16 mouse cellular contexts compared by ENCODE assay signal in genomic region chr12:106379779-106380178, GRCm38 (mm10).
DNase-seq lines count a peak whose midpoint lies in the region; ATAC-seq lines count a peak whose summit lies in the region.
"Had no signal": no experiment of that assay in that cellular context is flagged by ENCODE, and none has a peak within 500 bp of the region (broad histone marks: within the 10 kb centered on the region; RNA-seq: fewer than 3 reads in every experiment).

No protein-coding gene starts in this region.

- H3K4me2 ChIP-seq in hindbrain, embryonic 15.5 days: 0 out of 2 replicates have a peak overlapping the region, but pooled peaks have one; percentile 45
- peak overlapping the region; percentile 51 for H3K4me2 ChIP-seq in neural tube, embryonic 15.5 days

- no peak; the same call in 1 of the 2 replicates for ATAC-seq in hindbrain, embryonic 15.5 days (ENCODE audit: low FRiP score, low read depth)
- ATAC-seq in neural tube, embryonic 15.5 days (ENCODE audit: low FRiP score): no peak
- ATAC-seq: activated CD4-positive, CD25-positive, alpha-beta regulatory T cell, adult 4 months had no signal

- peaks cover 39% of the 10 kb centered on the region for H3K4me1 ChIP-seq in hindbrain, embryonic 15.5 days (replicated peaks)
- H3K4me1 ChIP-seq in neural tube, embryonic 15.5 days: peaks cover 50% of the 10 kb centered on the region

- no peaks in the 10 kb centered on the region for H3K9me3 ChIP-seq in hindbrain, embryonic 15.5 days
- no peaks in the 10 kb centered on the region for H3K9me3 ChIP-seq in neural tube, embryonic 15.5 days (replicated peaks)
- H3K9me3 ChIP-seq: kidney, embryonic 15.5 days had no signal

- 40% methylated on average over 14 of the region's 14 CpGs for WGBS in hindbrain, embryonic 15.5 days
- 41% methylated on average over 14 of the region's 14 CpGs for WGBS in neural tube, embryonic 15.5 days

- no peaks in the 10 kb centered on the region for H3K27me3 ChIP-seq in hindbrain, embryonic 15.5 days
- H3K27me3 ChIP-seq in neural tube, embryonic 15.5 days (replicated peaks): no peaks in the 10 kb centered on the region
- H3K27me3 ChIP-seq: CH12.LX had no signal

- H3K27ac ChIP-seq in hindbrain, embryonic 15.5 days (replicated peaks): 0 out of 2 replicates have a peak overlapping the region, but pooled peaks have one; percentile 17
- H3K27ac ChIP-seq in neural tube, embryonic 15.5 days (replicated peaks): 0 out of 2 replicates have a peak overlapping the region, but pooled peaks have one; percentile 5
- H3K27ac ChIP-seq: kidney, embryonic 15.5 days; stomach, postnatal 0 days had no signal

- H3K36me3 ChIP-seq in hindbrain, embryonic 15.5 days: no peaks in the 10 kb centered on the region
- H3K36me3 ChIP-seq in neural tube, embryonic 15.5 days: no peaks in the 10 kb centered on the region
- H3K36me3 ChIP-seq: kidney, embryonic 15.5 days had no signal

- peak; percentile 21 for DNase-seq in embryo, embryonic 10 days (ENCODE audit: low spot score)
- DNase-seq in embryo, embryonic 9.5 days (ENCODE audit: extremely low spot score): no peak
- DNase-seq in retina, postnatal 1 day: peak; percentile 32
- DNase-seq in retina, embryonic 14.5 days (ENCODE audit: low spot score): no peak
- DNase-seq in cerebellum, adult 8-10 months: no peak
- DNase-seq in adrenal gland, adult 2 months: no peak
- DNase-seq: cerebellum, adult 11-12 months; gastrocnemius, postnatal 36 days; layer of hippocampus, adult 9-11 months; right cerebral cortex, adult 18-20 months had no signal

- no peak overlapping the region for H3K4me3 ChIP-seq in hindbrain, embryonic 15.5 days
- no peak overlapping the region for H3K4me3 ChIP-seq in neural tube, embryonic 15.5 days (replicated peaks)

- H3K9ac ChIP-seq in hindbrain, embryonic 15.5 days: 0 out of 2 replicates have a peak overlapping the region, but pooled peaks have one; percentile 12
- H3K9ac ChIP-seq in neural tube, embryonic 15.5 days (replicated peaks): no peak overlapping the region
- H3K9ac ChIP-seq: kidney, embryonic 15.5 days had no signal

Comparison
In these comparisons a context has a peak if more than half of its experiments do, and no peak if none do; other contexts are left out.
1. DNase-seq: peak in embryo, embryonic 10 days (single experiment) and retina, postnatal 1 day (single experiment); none in embryo, embryonic 9.5 days (single experiment), retina, embryonic 14.5 days (single experiment), cerebellum, adult 8-10 months (single experiment) and adrenal gland, adult 2 months (single experiment).